Mouse (Mus musculus): ENCODE results near the gene Edf1.

- TF ChIP-seq GABPA (IDR thresholded peaks at IDR 0.05; ENCODE audit: insufficient replicate concordance, low read depth, low read length), result no peak
- no peak for TF ChIP-seq CTCF (conservative IDR thresholded peaks at IDR 0.05 in 1 of 2, IDR thresholded peaks at IDR 0.05 in 1 of 2; ENCODE audit: low read depth in 2 of 2, low read length in 2 of 2)
- no peak for TF ChIP-seq SMC3 (IDR thresholded peaks at IDR 0.05; ENCODE audit: low read depth, low read length)
- TF ChIP-seq EP300 (IDR thresholded peaks at IDR 0.05; ENCODE audit: low read length), result no peak
- TF ChIP-seq ZMIZ1 (IDR thresholded peaks at IDR 0.05; ENCODE audit: low read depth, low read length), result no peak
- no peak for TF ChIP-seq MYC (IDR thresholded peaks at IDR 0.05; ENCODE audit: low read depth, low read length)
- TF ChIP-seq POLR2A (IDR thresholded peaks at IDR 0.05; ENCODE audit: low read depth, low read length), result no peak
- TF ChIP-seq MEF2A (IDR thresholded peaks at IDR 0.05; ENCODE audit: borderline replicate concordance, low read depth, low read length), result no peak
- TF ChIP-seq CHD2 (IDR thresholded peaks at IDR 0.05; ENCODE audit: low read length), result no peak
Measured at GRCm38 (mm10) chr2:25608671-25609070, 51.0 kb downstream of the Edf1 start.
